Mouse (Mus musculus): ENCODE measurements around the gene Kcna5.

GRCm38 (mm10) chr6:126508671-126509070, 26.5 kb downstream of the Kcna5 start:
- TF ChIP-seq CTCF (IDR thresholded peaks at IDR 0.05; ENCODE audit: control insufficient read depth, insufficient read depth, low read length) (no peak), POLR2A (IDR thresholded peaks at IDR 0.05; ENCODE audit: borderline replicate concordance, control insufficient read depth, low read depth, low read length) (no peak)
